Mouse (Mus musculus) liver, embryonic 15.5 days (tissue): ENCODE results near the gene Tlx2. TPM values are rescaled to one million over a fixed set of nuclear protein-coding genes. Genes with fewer than 3 reads are reported as not detected.

ENCODE experiments used
- ATAC-seq: fragments of 200-750 bp; cut with Nextera tagmentation; 2 replicates; pipeline ENCODE4 v1.8.0; 2017; ENCODE audit warnings: moderate number of reproducible peaks, mild to moderate bottlenecking, moderate library complexity; ENCODE audit not compliant: insufficient read depth
- H3K27ac ChIP-seq: fragments of 300-500 bp; sonication (generic); replicated peaks from 2 replicates; pipeline ENCODE4 v1.5.1; 2015; ENCODE audit warnings: mild to moderate bottlenecking, inconsistent platforms
- H3K27me3 ChIP-seq: fragments of 300-500 bp; sonication (generic); 2 replicates; pipeline ENCODE4 v1.6.1; 2015; ENCODE audit warnings: mild to moderate bottlenecking, inconsistent platforms
- H3K36me3 ChIP-seq: fragments of 300-500 bp; sonication (generic); replicated peaks from 2 replicates; pipeline ENCODE4 v1.6.1; 2015; ENCODE audit warnings: moderate library complexity, mild to moderate bottlenecking, inconsistent platforms
- H3K4me1 ChIP-seq: fragments of 300-500 bp; sonication (generic); replicated peaks from 2 replicates; pipeline ENCODE4 v1.6.1; 2015; ENCODE audit warnings: inconsistent platforms
- H3K4me2 ChIP-seq: fragments of 300-500 bp; sonication (generic); 2 replicates; pipeline ENCODE4 v1.6.1; 2015; ENCODE audit warnings: moderate library complexity, mild to moderate bottlenecking, inconsistent platforms
- H3K4me3 ChIP-seq: fragments of 300-500 bp; sonication (generic); replicated peaks from 2 replicates; pipeline ENCODE4 v1.5.1; 2015; ENCODE audit warnings: mild to moderate bottlenecking, inconsistent platforms
- H3K9ac ChIP-seq: fragments of 300-500 bp; sonication (generic); 2 replicates; pipeline ENCODE4 v1.6.1; 2015; ENCODE audit warnings: moderate library complexity, mild to moderate bottlenecking, inconsistent platforms
- H3K9me3 ChIP-seq: fragments of 300-500 bp; sonication (generic); replicated peaks from 2 replicates; pipeline ENCODE4 v1.6.1; 2016; ENCODE audit warnings: inconsistent platforms
- WGBS: fragments of 180-500 bp; shearing (Covaris S2); methylation state at CpG from one replicate; pipeline ENCODE4 v1.1.7; 2015; ENCODE audit warnings: mixed read lengths; ENCODE audit not compliant: insufficient replicate concordance; 5-methylcytosine and 5-hydroxymethylcytosine counted together
- microRNA counts: library from miRNA; unstranded; fragments of <30 nt; microRNA quantifications from one replicate; lab custom pipeline; 2016
- microRNA-seq: library from miRNA; unstranded; fragments of <30 nt; microRNA quantifications from one replicate; pipeline ENCODE4, GENCODE M21; 2016
- polyA plus RNA-seq: library from polyadenylated mRNA; unstranded; fragments of >200 nt; fragmentation: Nextera tagmentation; extraction: Ambion mirVana; gene quantifications from 2 replicates; pipeline ENCODE4 v1.2.1, GENCODE M21; 2015

Tlx2 gene
- polyA plus RNA-seq, 1 experiment from 2014 or later, result not detected

- WGBS, result 76% methylated on average over 4 of the region's 4 CpGs
- Histone ChIP-seq H3K4me1 (peaks cover 88% of the 10 kb centered on the region), H3K27ac (peak overlapping the region; percentile 77), H3K27me3 (no peaks in the 10 kb centered on the region), H3K9ac (0 out of 2 replicates have a peak overlapping the region, but pooled peaks have one; percentile 7), H3K36me3 (no peaks in the 10 kb centered on the region), H3K9me3 (no peaks in the 10 kb centered on the region), H3K4me2 (no peak overlapping the region), H3K4me3 (no peak overlapping the region)
- ATAC-seq, result no peak
These were observed 49.1 kb downstream of the Tlx2 start for GRCm38 (mm10) chr6:83020836-83021593.

GRCm38 (mm10) chr6:83020121-83020520 is 50.0 kb downstream of the Tlx2 start:
- Histone ChIP-seq H3K27me3 (no peaks in the 10 kb centered on the region), H3K9ac (peak overlapping the region; percentile 23; the same call in 1 of the 2 replicates), H3K4me3 (no peak overlapping the region), H3K4me2 (peak overlapping the region; percentile 44; the same call in 1 of the 2 replicates), H3K36me3 (no peaks in the 10 kb centered on the region), H3K27ac (peak overlapping the region; percentile 77), H3K9me3 (no peaks in the 10 kb centered on the region), H3K4me1 (peaks cover 94% of the 10 kb centered on the region)
- 19% methylated on average over 6 of the region's 6 CpGs for WGBS
- ATAC-seq, result peak; percentile 65

GRCm38 (mm10) chr6:83019044-83019443 is 51.0 kb downstream of the Tlx2 start:
- WGBS, result 57% methylated on average over 3 of the region's 3 CpGs
- H3K27me3 ChIP-seq, result no peaks in the 10 kb centered on the region
- no peaks in the 10 kb centered on the region for H3K9me3 ChIP-seq
- H3K27ac ChIP-seq, result peak overlapping the region; percentile 77
- H3K4me3 ChIP-seq, result no peak overlapping the region
- H3K36me3 ChIP-seq, result no peaks in the 10 kb centered on the region
- H3K9ac ChIP-seq, result no peak overlapping the region
- no peak overlapping the region for H3K4me2 ChIP-seq
- H3K4me1 ChIP-seq, result peaks cover 92% of the 10 kb centered on the region
- ATAC-seq, result no peak

MicroRNA genes within 50 kb of the gene (microRNA counts, 519-probe panel; counts per million panel counts)
- 1,107 counts per million, percentile 3 among the panel's probes with 10 or more counts for microRNA mmu-miR-3470a+mmu-miR-3470b (lab: Ali Mortazavi, UCI)

Small RNA genes lying within 50 kb of the gene (microRNA-seq; reads per million reads assigned to microRNA genes)
- gene Mir3470a, result not detected
- not detected for gene Mir7040

Other genes starting within 250 kb of the Tlx2 start
- 0.06 and 0.10 TPM in 2 replicates for gene Sema4f, start 130.5 kb downstream of the Tlx2 start, polyA plus RNA-seq
- gene M1ap, start 123.4 kb downstream of the Tlx2 start, polyA plus RNA-seq, result 11.0 and 12.3 TPM in 2 replicates
- gene Dok1, start 36.8 kb downstream of the Tlx2 start, polyA plus RNA-seq, result 19.9 and 21.1 TPM in 2 replicates
- gene Loxl3, start 36.1 kb downstream of the Tlx2 start, polyA plus RNA-seq, result 1.7 and 2.1 TPM in 2 replicates
- gene Aup1, start 15.8 kb downstream of the Tlx2 start, polyA plus RNA-seq, result 189 and 201 TPM in 2 replicates
- gene Htra2, start 15.0 kb downstream of the Tlx2 start, polyA plus RNA-seq, result 87.9 and 93.6 TPM in 2 replicates
- gene Dqx1, start 12.4 kb downstream of the Tlx2 start, polyA plus RNA-seq, result 6.8 and 7.8 TPM in 2 replicates
- gene Pcgf1, start 7.6 kb upstream of the Tlx2 start, polyA plus RNA-seq, result 18.6 and 18.7 TPM in 2 replicates
- 0.38 and 0.39 TPM in 2 replicates for gene Lbx2, start 16.1 kb upstream of the Tlx2 start, polyA plus RNA-seq
- 0.93 and 1.0 TPM in 2 replicates for gene Ccdc142, start 31.3 kb upstream of the Tlx2 start, polyA plus RNA-seq
- gene Gm42688, start 31.3 kb upstream of the Tlx2 start, polyA plus RNA-seq, result 1.1 and 1.4 TPM in 2 replicates
- 70.4 and 72.6 TPM in 2 replicates for gene Mrpl53, start 38.7 kb upstream of the Tlx2 start, polyA plus RNA-seq
- gene Mogs, start 45.2 kb upstream of the Tlx2 start, polyA plus RNA-seq, result 37.0 and 39.9 TPM in 2 replicates
- 29.6 and 30.2 TPM in 2 replicates for gene Wbp1, start 51.3 kb upstream of the Tlx2 start, polyA plus RNA-seq
- 5.0 and 5.3 TPM in 2 replicates for gene Ino80b, start 55.1 kb upstream of the Tlx2 start, polyA plus RNA-seq
- 12.1 and 17.9 TPM in 2 replicates for gene Rtkn, start 65.2 kb upstream of the Tlx2 start, polyA plus RNA-seq
- 0.35 and 0.59 TPM in 2 replicates for gene Wdr54, start 86.1 kb upstream of the Tlx2 start, polyA plus RNA-seq
- 0.10 and 0.17 TPM in 2 replicates for gene 1700003E16Rik, start 86.1 kb upstream of the Tlx2 start, polyA plus RNA-seq
- gene Dctn1, start 95.6 kb upstream of the Tlx2 start, polyA plus RNA-seq, result 24.1 and 26.7 TPM in 2 replicates
- 1.1 TPM in 2 replicates for gene Slc4a5, start 149.5 kb upstream of the Tlx2 start, polyA plus RNA-seq